Mouse (Mus musculus) embryo, embryonic 11 days (tissue): ENCODE measurements at regions not wholly inside any gene's neighbourhood (a gene's known extent, or its start where the extent isn't known, plus 50 kb on each side); places are given as distances from the start of the nearest gene placed in this dataset.
A peak's percentile ranks its signal among the peaks of the same experiment; 100 is the strongest.

Experiments
- DNase-seq: peaks from one replicate; pipeline ENCODE4 v3.0.0-alpha.2; 2015

DNA sequence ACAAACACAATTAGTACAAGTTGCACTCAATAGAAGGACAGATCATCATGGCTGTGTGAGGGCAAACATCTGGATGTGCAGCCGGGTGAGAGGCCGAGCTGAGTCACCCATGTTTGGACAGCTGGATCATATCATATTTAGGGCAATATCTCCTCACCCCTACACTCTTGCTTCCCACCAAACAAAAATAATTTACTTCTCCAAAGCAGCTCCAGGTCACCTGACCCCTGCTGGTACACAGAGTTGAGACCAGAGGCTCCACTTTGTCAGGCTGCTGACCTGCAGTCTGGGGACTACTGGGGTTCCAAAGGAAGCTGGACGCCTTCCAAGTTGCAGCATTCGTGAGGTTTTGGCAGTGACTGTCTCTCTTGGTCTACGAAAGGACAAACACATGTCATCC is 186.3 kb downstream of the Usp46 start:
- DNase-seq, result peak; percentile 74

DNA sequence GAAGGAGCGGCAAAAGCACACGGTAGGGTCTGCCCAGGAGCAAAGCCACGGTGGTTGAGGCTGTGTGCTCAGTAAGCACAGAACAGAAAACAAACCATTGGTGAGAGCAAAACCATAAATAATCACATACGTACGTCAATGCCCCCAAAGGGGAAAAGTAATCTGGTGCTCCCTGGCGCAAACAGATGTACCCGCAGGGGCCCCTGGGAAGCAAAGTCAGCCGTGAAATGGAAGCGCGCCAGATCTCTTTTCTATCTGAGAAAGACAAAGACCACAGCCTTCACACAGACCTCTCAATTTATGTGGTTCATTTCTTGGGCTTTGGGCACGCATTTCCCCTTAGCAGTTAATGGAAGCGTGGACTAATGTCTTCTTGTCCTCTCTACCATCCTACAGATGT is 183.2 kb downstream of the Usp46 start:
- DNase-seq, result peak; percentile 30

DNA sequence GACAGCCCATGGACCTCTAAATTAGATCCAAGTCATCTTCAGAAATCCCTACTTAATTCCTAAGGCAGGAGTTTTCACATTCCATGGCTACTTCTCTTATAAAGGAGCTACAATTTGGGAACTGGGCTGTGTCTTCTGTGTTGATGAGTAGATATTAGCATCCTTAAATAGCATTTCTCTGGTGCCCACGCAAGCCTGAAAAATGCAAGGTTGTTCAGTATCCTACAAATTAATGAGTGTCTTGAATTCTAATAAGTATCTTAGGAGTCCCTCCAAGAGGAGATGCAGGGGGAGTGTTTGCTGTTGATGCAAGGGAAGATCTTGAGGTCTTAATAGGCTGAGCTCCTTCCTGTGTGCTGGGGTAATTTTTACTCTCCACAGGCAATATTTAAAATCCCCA is 182.5 kb downstream of the Usp46 start:
- no peak for DNase-seq

- DNase-seq, result no peak
Measured at GRCm38 (mm10) chr5:73887306-73887958, 180.8 kb downstream of the Usp46 start.

- peak; percentile 9 for DNase-seq
Measured at GRCm38 (mm10) chr5:73888391-73888790, 179.8 kb downstream of the Usp46 start.

DNA sequence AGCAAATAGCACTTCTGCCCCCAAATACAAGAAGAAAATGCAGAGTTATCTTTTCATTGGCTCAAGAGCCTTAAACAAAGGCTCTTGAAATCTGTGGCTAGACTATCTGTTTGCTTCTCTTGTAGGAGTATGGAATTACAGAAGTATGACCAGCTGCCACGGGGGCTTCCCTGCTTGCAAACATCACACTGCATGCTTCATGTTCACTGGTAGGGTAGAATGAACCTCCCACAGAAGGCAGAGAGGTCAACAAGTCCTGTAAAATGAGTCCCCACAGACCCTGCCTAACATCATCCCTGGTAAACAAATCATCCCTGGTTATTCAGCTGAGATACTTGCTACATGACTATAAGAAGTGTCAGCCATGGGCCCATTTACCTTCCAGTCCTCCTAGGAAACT is 178.9 kb downstream of the Usp46 start:
- DNase-seq, result no peak

DNA sequence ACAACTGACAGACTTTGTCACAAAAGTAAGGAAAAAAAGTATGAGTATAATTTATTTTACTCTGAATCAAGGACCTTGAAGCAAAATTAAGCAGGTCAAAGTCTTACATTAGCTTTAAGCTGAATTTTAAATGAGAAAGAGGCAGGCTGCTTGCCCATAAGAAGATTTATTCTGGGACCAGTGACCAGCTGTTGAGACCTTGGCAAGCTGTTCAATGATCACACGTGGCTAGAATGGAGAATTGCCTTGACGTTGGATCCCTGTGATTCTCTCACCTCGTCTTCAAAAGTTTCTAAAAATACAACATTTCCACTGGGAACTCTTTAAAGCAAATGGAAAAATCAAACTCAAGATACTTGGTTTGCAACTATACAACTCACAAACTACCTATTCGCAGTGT is 177.3 kb downstream of the Usp46 start:
- no peak for DNase-seq

DNA sequence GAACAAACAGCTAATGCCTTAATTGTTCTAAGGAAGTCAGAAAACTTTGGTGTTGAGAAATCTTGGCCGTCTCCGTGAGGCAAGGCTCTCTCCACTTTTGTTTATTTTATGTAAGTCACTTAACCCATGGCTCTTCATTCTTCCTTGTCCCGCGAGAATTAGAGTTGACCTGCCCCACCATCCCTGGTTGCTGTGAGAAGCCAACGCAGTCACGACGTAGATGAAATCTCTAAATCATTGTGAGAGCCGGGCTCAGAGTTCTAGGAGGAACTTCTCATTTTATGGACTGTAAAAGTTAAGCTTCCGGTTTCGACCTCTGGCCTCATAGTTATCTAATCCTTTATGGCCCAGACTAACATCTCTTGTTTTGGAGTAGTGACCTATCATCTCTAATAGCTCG is 176.6 kb downstream of the Usp46 start:
- peak; percentile 13 for DNase-seq

- no peak for DNase-seq
Measured at GRCm38 (mm10) chr5:73892440-73893225, 175.6 kb downstream of the Usp46 start.

DNA sequence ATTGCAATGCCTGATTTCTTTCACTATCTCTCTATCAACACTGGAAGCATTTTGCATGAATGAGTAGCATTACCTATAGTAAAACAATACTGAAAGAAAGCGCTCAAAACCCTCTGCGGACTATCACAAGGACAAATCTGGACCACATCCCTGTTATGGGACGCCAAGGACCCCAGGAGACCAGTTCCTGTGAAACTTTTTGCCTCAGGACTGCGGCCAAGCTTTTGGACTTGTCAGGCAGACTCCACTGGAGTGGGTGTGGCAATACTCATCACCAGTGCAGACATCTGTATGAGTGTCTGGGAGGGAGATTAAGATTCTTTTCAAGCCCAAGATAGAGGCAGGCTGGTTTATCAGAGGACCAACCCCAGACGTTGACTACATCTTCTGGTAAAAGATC is 173.0 kb downstream of the Usp46 start:
- DNase-seq, result no peak

DNA sequence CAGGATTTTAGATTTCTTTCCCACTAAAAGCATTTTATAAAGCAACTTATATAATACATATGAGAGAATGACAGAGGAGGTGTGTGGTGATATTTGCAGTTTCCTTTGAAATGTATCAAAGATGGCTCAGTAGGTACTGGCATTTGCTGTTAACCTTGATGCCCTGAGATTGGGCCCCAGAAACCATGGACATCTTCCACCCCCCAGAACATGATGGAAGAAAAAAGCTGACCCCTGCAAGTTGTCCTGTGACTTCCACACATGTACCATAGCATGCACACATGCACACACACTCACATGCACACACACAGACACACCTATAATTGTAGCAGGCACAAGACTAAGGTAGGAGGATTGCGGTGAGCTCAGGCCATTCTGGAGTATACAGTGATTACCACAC is 171.4 kb downstream of the Usp46 start:
- no peak for DNase-seq

GRCm38 (mm10) chr5:73901651-73902050 is 166.6 kb downstream of the Usp46 start:
- no peak for DNase-seq

DNA sequence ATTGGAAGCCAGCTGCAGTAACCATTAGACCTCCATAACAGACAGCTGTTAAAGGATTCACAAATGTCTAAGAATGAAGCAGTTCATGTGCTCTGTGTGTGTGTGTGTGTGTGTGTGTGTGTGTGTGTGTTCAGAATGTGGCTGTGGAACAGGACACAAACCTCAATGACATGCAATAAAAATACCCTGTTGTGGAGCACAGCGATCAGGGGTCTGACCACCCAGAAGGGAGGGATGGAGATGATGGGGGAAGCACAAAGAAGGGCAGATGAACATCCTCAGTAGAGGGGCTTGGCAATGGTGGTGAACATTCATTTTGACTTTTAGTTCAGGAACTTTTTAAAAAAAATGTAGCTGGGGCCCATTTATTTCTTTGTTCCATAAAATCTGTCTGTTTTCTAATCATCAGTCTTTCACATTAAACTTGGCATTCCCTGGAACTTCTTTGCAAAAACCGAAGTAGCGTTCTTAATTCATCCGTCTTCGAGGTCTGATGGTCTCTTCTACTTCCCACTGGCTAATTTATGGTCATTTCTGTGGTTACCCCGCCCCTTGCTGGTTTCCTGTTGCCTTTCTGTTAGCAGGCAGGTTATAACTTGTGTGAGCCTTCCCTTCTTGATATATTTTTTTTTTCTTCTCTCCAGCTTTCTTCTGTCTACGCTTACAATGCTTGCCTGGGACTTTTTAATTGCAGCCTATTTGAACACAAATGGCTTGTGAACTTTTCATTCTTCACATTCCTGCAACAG is 165.6 kb downstream of the Usp46 start:
- peak; percentile 38 for DNase-seq

DNA sequence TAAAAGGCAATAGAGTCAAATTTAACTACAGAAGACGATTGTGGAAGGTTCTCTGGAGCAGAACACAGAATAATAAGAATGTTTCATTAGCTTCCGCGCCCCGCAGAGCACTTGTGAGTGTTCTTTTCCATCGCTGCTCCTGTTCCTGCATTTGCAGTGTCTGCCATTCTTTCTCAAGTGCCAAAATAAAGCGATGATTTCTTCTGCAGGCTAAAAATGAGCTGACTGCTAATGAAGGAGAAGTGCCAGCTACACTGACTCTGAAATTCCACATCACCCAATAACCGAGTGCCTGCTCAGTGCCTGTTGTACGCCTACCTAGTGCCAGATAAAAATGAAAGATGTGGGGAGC is 165.0 kb downstream of the Usp46 start:
- DNase-seq, result no peak

DNA sequence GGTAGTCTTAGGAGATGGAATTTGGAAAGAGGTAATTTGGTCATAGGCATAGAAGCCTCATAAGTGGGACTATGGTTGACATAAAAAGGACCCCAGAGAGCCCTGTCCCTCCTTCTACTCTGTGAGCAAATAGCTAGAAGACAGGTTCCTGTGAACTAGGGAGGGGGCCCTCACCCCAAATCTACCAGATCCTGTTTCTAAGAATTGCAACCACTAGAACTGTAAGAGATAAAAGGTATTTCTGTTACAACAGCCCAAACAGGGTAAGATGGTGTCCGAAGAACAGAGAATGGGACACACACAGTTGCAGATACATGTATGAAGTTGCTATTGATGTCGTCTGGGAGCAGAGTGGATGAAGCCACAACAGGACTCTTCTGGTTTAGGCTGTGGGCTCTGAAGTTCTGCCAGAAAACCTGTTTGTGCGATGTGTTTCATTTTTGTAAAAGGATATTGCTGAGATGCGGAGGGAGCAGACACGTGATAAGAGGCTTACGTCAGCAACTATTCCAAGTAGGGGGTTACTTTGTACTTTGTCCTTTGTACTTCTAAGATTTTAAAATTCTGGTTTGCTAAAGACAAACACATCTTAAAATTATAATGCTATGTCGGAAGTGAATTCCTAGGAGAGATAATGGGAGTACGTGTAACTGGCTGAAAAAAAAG is 164.0 kb downstream of the Usp46 start:
- no peak for DNase-seq

DNA sequence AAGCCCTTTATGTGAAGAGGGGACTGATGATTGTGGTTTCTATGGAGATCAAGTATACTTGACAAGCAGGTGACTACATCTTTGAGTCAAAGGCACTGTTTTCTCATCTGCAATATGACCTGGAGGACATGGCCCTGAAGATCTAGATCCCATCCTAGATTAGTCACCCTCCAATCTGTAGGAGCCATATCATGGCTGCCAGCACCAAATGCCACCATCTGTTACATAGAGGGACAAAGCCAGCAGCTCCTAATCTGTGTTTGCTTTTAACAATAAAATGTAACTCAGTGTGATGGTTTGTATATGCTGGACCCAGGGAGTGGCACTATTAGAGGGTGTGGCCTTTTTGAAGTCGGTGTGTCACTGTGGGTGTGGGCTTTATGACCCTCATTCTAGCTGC is 156.1 kb downstream of the Usp46 start:
- no peak for DNase-seq

DNA sequence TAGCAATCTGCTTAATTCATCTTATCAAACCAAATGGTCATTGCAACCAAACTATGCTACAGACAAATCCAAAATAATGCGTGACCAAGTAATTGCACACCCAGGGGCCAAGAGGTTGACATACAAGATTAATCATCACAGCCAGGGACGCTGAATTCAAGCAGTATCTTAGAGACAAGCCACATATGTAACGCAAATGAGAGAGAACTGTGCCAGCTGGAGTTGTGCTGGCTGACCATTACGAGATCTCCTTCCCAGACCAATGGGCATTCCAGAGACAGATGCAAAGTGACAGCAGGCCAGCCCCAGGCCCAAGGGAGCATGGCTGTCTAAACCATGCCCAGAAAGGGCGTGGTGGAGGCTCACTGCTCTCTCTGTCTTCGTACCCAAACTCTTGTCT is 155.1 kb downstream of the Usp46 start:
- peak; percentile 44 for DNase-seq

GRCm38 (mm10) chr5:73918011-73918410 is 150.2 kb downstream of the Usp46 start:
- DNase-seq, result peak; percentile 36

- DNase-seq, result no peak
Measured at GRCm38 (mm10) chr5:73919936-73920335, 148.3 kb downstream of the Usp46 start.

- DNase-seq, result no peak
Measured at GRCm38 (mm10) chr5:73927534-73927933, 140.7 kb downstream of the Usp46 start.

- DNase-seq, result no peak
Measured at GRCm38 (mm10) chr5:73928691-73929090, 139.5 kb downstream of the Usp46 start.

DNA sequence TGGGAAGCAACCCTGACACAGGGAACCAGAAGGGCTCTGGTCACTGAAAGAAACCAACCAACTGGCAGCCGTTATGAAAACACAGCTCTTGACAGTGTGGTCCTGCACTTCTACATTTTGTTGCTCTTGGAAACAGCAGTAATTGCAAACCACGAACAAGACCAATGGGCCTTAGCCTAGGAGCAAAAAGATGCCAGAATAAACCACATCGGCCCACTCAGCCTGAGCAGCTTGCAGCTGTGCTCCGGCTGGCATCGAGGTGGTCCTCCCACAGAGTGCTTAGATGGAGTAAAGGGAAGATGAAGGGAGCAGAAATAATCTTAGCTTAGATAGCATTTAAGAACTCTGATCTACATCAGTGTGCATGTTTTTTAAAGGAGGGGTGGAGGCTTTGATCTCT is 138.0 kb downstream of the Usp46 start:
- no peak for DNase-seq

GRCm38 (mm10) chr5:73937799-73938198 is 130.4 kb downstream of the Usp46 start:
- peak; percentile 45 for DNase-seq
